Mouse (Mus musculus) erythroblast, embryonic 14.5 days (primary cell): ENCODE data around the gene Hemk1.

Experiments used
- GATA1 ChIP-seq: IDR thresholded peaks from 2 replicates; pipeline ENCODE4 v1.6.1; 2012; ENCODE audit warnings: low read length, inconsistent platforms, mixed read lengths
- TAL1 ChIP-seq: IDR thresholded peaks from 3 replicates; pipeline ENCODE4 v1.6.1; 2012; ENCODE audit warnings: low read length, inconsistent platforms, mixed read lengths

DNA sequence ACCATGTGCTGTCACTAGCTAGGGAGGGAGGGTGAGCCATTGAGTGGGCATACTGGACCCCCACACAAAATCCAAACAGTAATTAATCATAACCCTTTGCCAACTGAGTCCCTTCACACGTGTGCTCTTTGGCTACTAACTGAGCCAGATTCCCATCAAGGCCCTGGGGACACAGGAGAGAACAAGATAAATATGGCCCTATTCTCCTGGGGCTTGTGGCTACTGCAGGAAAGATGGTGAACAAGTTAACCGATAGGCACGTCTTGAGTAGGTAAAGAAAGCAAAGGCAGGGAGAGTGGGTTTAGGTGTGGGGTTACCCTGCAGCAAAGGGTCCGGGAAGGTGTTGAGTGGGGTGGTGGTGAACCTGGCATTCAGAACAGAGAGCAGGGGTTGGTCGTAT lies 34.2 kb downstream of the Hemk1 start:
- no peak for TF ChIP-seq GATA1
- TF ChIP-seq TAL1: no peak
